Mouse (Mus musculus) stomach, postnatal 0 days (tissue): ENCODE measurements around the gene Myom1.

Experiments used
- CTCF ChIP-seq: IDR thresholded peaks from 2 replicates; pipeline ENCODE4 v1.5.1; 2016; ENCODE audit warnings: antibody characterized with exemption, low read depth, mild to moderate bottlenecking, moderate library complexity
- EP300 ChIP-seq: optimal IDR thresholded peaks from 2 replicates; pipeline ENCODE3; 2016; ENCODE audit warnings: antibody characterized with exemption

DNA sequence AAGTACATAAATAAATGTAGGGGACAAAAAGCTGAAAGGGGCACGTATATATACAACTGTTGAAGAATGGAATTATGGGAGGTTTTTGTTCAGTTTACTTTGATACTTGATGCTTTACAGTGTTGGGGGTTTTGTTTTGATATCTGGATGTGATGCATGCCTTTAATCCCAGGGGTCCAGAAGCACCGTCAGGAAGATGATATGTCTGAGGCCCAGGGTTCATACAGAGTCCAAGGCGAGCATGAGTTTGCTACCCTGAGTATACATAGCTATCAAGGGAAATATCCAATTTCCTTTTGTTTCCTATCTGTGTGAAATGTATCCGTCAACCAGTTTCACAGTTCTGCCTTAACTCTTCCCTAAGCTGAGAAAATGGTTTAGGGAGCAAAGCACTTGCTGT is 150.9 kb downstream of the Myom1 start:
- TF ChIP-seq CTCF = no peak
- TF ChIP-seq EP300 = no peak
